Mouse (Mus musculus) olfactory bulb, adult 2 months (tissue): Measurements from ENCODE around the gene Aacs. TPM values are rescaled to one million over a fixed set of nuclear protein-coding genes. Genes with fewer than 3 reads are reported as not detected.

Experiments used
- H3K27ac ChIP-seq: fragments of 200-500 bp; 2 replicates; pipeline ENCODE4 v1.5.1; 2012; ENCODE audit warnings: low read depth, low read length; ENCODE audit not compliant: insufficient read depth
- H3K4me1 ChIP-seq: fragments of 200-500 bp; 2 replicates; pipeline ENCODE4 v1.6.1; 2012; ENCODE audit warnings: low read length; ENCODE audit not compliant: control insufficient read depth, insufficient read depth
- H3K4me3 ChIP-seq: fragments of 200-500 bp; 2 replicates; pipeline ENCODE4 v1.5.1; 2012; ENCODE audit warnings: mild to moderate bottlenecking, low read depth, low read length, moderate library complexity; ENCODE audit not compliant: insufficient read depth
- CTCF ChIP-seq: fragments of 200-500 bp; IDR thresholded peaks from 2 replicates; pipeline ENCODE4 v1.5.1; 2012; ENCODE audit warnings: low read depth, mild to moderate bottlenecking, low read length, moderate library complexity; ENCODE audit not compliant: insufficient read depth
- POLR2A ChIP-seq: fragments of 200-500 bp; IDR thresholded peaks from 2 replicates; pipeline ENCODE4 v1.6.1; 2012; ENCODE audit warnings: mild to moderate bottlenecking, low read depth, low read length, moderate library complexity; ENCODE audit not compliant: insufficient read depth
- WGBS: fragments of 180-500 bp; shearing (Covaris S2); methylation state at CpG from one replicate; pipeline ENCODE4 v1.1.7; 2018; 5-methylcytosine and 5-hydroxymethylcytosine counted together
- polyA plus RNA-seq: library from polyadenylated mRNA; stranded (reverse); fragments of >200 nt; gene quantifications from 2 replicates; pipeline ENCODE4 v1.2.4, GENCODE M21; 2012; ENCODE audit warnings: low replicate concordance; ENCODE audit not compliant: missing spikeins, insufficient read depth, insufficient read length

Aacs gene
- polyA plus RNA-seq, 1 experiment = not detected

DNA sequence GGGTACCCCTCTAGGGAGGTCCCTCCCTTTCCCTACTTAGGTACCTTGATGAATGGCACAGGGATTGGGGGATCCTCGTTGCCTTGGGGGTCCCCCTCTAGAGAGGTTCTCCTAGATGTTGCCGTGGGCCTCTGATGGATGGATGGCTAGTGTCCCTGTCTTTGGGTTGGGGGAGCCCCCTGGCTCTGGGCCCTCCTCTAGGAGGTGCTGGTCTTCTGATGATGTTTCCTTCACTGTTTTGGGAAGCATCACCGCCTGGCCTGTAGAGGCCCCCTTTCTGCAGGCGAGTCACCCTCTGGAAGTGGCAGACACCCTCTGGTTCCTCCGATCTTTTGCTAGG, 642 bp downstream of the Aacs start:
- H3K4me3 ChIP-seq = peak overlapping the region; percentile 62
- H3K27ac ChIP-seq = no peak overlapping the region
- H3K4me1 ChIP-seq = peaks cover 16% of the 10 kb centered on the region
- 5% methylated on average over 5 of the region's 5 CpGs for WGBS
- TF ChIP-seq POLR2A = no peak
- no peak for TF ChIP-seq CTCF

- TF ChIP-seq POLR2A = no peak
- no peak overlapping the region for H3K27ac ChIP-seq
- peaks cover 16% of the 10 kb centered on the region for H3K4me1 ChIP-seq
- peak overlapping the region; percentile 62 for H3K4me3 ChIP-seq
- 47% methylated on average over 7 of the region's 7 CpGs for WGBS
Observed at GRCm38 (mm10) chr5:125476799-125477198, 1.2 kb downstream of the Aacs start.

DNA sequence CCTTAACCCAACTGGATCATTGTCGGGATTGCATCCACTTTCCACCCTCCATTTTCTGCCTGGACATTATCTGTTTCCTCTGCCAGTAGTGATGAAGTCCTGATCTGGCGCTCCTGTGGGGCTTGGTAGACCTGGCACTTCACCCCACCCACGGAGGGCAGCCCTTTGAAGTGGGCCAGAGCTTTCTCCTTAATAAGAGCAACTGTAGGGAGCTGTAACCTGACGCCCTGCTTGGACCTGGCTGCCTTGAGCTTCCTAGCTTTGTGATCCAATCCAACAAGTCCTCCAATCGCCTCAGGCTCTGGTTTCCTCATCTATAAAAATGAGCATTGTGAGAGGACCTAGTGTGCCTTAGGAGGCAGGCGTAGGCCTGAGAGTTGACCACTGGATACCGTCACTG, 1.9 kb downstream of the Aacs start:
- Histone ChIP-seq H3K27ac (no peak overlapping the region), H3K4me3 (no peak overlapping the region), H3K4me1 (peaks cover 16% of the 10 kb centered on the region)
- WGBS = 77% methylated on average over 7 of the region's 7 CpGs
- TF ChIP-seq CTCF (no peak), POLR2A (no peak)

- TF ChIP-seq CTCF (no peak), POLR2A (no peak)
- Histone ChIP-seq H3K4me1 (peaks cover 16% of the 10 kb centered on the region), H3K4me3 (no peak overlapping the region), H3K27ac (no peak overlapping the region)
- WGBS = 84% methylated on average over 7 of the region's 7 CpGs
Observed at GRCm38 (mm10) chr5:125478037-125478436, 2.4 kb downstream of the Aacs start.

GRCm38 (mm10) chr5:125479376-125479775, 3.8 kb downstream of the Aacs start:
- 95% methylated on average over 3 of the region's 3 CpGs for whole genome bisulfite sequencing
- H3K27ac ChIP-seq = no peak overlapping the region
- H3K4me3 ChIP-seq = no peak overlapping the region

GRCm38 (mm10) chr5:125480434-125481231, 5.0 kb downstream of the Aacs start:
- Histone ChIP-seq H3K27ac (no peak overlapping the region), H3K4me3 (no peak overlapping the region), H3K4me1 (peaks cover 16% of the 10 kb centered on the region)
- TF ChIP-seq CTCF (no peak), POLR2A (no peak)
- WGBS = 82% methylated on average over 11 of the region's 11 CpGs

More at GRCm38 (mm10) chr5:125479376-125479775, 3.8 kb downstream of the Aacs start:
- TF ChIP-seq CTCF = no peak
- TF ChIP-seq POLR2A = no peak
- peaks cover 16% of the 10 kb centered on the region for H3K4me1 ChIP-seq

DNA sequence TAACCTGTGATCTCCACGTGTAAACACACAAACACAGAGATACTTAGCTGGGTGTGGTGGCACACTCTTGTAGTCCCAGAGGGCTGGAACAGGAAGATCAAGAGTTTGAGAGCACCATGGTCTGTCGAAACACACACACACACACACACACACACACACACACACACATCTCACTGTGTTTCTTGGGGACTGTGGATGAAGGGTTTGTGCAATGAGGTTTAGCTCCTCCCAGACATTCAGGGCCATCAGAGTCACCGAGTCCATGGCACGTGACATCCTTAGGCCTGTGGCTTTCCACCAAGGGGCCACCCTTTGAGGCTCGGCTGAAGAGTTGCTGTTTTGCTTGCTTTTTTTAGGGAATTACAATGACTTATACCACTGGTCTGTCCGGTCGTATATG, 6.9 kb downstream of the Aacs start:
- 95% methylated on average over 7 of the region's 7 CpGs for WGBS
- Histone ChIP-seq H3K4me3 (no peak overlapping the region), H3K27ac (no peak overlapping the region), H3K4me1 (peaks cover 6% of the 10 kb centered on the region)
- TF ChIP-seq CTCF (no peak), POLR2A (no peak)

DNA sequence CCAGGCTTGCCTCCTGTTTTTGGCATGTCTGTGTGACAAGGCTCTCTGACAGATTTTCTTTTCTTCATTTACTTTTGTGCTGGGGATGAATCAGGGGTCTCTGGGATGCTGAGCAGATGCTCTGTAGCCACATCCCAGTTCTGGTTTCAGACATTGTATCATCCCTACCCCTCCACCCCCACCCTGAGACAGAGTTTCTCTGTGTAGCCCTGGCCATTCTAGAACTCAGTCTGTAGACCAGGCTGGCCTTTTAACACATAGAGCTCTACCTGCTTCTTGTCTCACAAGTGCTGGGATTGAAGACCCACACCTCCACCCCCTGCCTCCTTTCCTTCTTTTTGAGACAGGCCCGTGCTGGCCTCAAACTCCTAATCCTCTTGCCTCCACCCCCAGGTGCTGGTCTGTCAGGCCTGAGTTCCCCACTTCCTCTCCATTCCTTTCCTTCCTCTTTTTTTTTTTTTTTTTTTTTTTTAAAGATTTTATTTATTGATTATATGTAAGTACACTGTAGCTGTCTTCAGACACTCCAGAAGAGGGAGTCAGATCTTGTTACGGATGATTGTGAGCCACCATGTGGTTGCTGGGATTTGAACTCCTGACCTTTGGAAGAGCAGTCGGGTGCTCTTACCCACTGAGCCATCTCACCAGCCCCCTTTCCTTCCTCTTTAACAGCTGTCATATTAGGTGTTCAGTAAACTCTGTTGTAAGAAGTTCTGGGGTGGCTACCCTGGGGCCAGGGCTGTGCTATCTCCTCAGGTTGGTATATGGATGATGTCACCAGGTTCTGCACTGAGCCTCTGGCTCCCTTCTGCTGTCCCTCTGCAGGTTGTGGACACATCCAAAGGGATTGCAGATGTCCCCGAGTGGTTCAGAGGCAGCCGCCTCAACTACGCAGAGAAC, 8.3 kb downstream of the Aacs start:
- WGBS = 87% methylated on average over 6 of the region's 6 CpGs
- H3K27ac ChIP-seq = no peak overlapping the region
- TF ChIP-seq POLR2A = no peak
- TF ChIP-seq CTCF = no peak

GRCm38 (mm10) chr5:125485031-125485778, 9.6 kb downstream of the Aacs start:
- WGBS = 95% methylated on average over 4 of the region's 4 CpGs
- no peak overlapping the region for H3K27ac ChIP-seq

More for the DNA sequence above, 8.3 kb downstream of the Aacs start:
- Histone ChIP-seq H3K4me1 (peaks cover 5% of the 10 kb centered on the region), H3K4me3 (no peak overlapping the region)

More at GRCm38 (mm10) chr5:125485031-125485778, 9.6 kb downstream of the Aacs start:
- H3K4me3 ChIP-seq = no peak overlapping the region
- TF ChIP-seq CTCF = no peak
- peaks cover 5% of the 10 kb centered on the region for H3K4me1 ChIP-seq
